Mouse (Mus musculus) liver, embryonic 14.5 days (tissue): ENCODE data around the gene Mpdu1.

Experiments
- CTCF ChIP-seq: IDR thresholded peaks from 2 replicates; pipeline ENCODE4 v1.5.1; 2016; ENCODE audit warnings: antibody characterized with exemption, low read depth, control low read depth
- EP300 ChIP-seq: IDR thresholded peaks from 2 replicates; pipeline ENCODE4 v1.6.1; 2016; ENCODE audit warnings: antibody characterized with exemption, low read depth

DNA sequence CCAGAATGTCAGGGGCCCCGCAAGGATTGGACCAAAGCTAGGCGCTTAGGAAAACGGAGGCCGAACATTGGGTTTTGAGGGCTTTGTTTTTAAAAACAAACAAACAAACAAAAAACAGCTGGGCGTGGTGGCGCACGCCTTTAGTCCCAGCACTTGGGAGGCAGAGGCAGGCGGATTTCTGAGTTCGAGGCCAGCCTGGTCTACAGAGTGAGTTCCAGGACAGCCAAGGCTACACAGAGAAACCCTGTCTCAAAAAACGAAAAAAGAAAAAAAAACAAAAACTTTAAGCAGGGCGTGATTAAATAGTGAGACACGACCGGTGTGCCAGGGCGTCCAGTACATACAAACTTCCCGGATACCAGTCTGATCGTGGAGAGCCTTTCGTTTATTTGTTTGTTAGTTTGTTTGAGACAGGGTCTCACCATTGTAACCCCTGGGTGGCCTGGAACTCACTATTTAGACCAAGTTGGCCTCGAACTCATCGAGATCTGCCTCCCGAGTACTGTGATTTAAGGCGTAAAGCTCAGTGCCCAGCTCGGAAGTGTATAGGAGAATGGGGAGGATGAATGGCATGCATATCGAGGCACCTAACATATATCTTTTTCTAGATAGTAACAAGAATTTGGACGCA, 19.9 kb upstream of the Mpdu1 start:
- TF ChIP-seq EP300 (no peak), CTCF (no peak)
